ENCODE assay signal across 21 mouse cellular contexts in genomic region chr17:84696537-84696936, GRCm38 (mm10). TPM values are rescaled to one million over a fixed set of nuclear protein-coding genes. Genes with fewer than 3 reads are reported as not detected.
DNase-seq lines count a peak whose midpoint lies in the region; ATAC-seq and TF ChIP-seq lines count a peak whose summit lies in the region.
"Had no signal": no experiment of that assay in that cellular context is flagged by ENCODE, and none has a peak within 500 bp of the region (broad histone marks: within the 10 kb centered on the region; RNA-seq: fewer than 3 reads in every experiment).

No protein-coding gene starts in this region.

- no peak for TF ChIP-seq POLR2A in kidney, adult 2 months (IDR thresholded peaks at IDR 0.05; ENCODE audit: low read depth, low read length)

- TF ChIP-seq CTCF in kidney, adult 2 months (conservative IDR thresholded peaks at IDR 0.05; ENCODE audit: insufficient read depth, insufficient read length, low read depth, low read length), result no peak

- H3K9ac ChIP-seq in kidney, embryonic 15.5 days, result no peak overlapping the region
- no peak overlapping the region for H3K9ac ChIP-seq in forebrain, embryonic 11.5 days (ENCODE audit: low read length)
- H3K9ac ChIP-seq: embryonic facial prominence, embryonic 13.5 days; forebrain, embryonic 13.5 days; forebrain, postnatal 0 days; heart, embryonic 12.5 days had no signal

- ATAC-seq in kidney, embryonic 15.5 days (replicated peaks; ENCODE audit: low FRiP score), result peak; percentile 60
- ATAC-seq in forebrain, embryonic 11.5 days (replicated peaks; ENCODE audit: low FRiP score), result no peak
- ATAC-seq: CD4-positive, CD25-positive, alpha-beta regulatory T cell, adult 4 months; forebrain, embryonic 13.5 days; forebrain, postnatal 0 days had no signal

- H3K27me3 ChIP-seq in kidney, adult 2 months (replicated peaks; ENCODE audit: control insufficient read depth, insufficient read depth, low read length), result no peaks in the 10 kb centered on the region
- H3K27me3 ChIP-seq in kidney, embryonic 15.5 days, result no peaks in the 10 kb centered on the region
- no peaks in the 10 kb centered on the region for H3K27me3 ChIP-seq in forebrain, embryonic 11.5 days (ENCODE audit: control insufficient read depth, insufficient read depth, low read length)

- WGBS in kidney, adult 2 months, result 23% methylated on average over 6 of the region's 6 CpGs
- 22% methylated on average over 6 of the region's 6 CpGs for WGBS in kidney, embryonic 15.5 days
- whole genome bisulfite sequencing in forebrain, embryonic 11.5 days, result 74% methylated on average over 6 of the region's 6 CpGs

- H3K9me3 ChIP-seq in kidney, embryonic 15.5 days (replicated peaks), result no peaks in the 10 kb centered on the region
- H3K9me3 ChIP-seq in forebrain, embryonic 11.5 days (ENCODE audit: control insufficient read depth, low read length), result no peaks in the 10 kb centered on the region
- H3K9me3 ChIP-seq: embryonic facial prominence, embryonic 13.5 days; forebrain, embryonic 13.5 days; heart, embryonic 12.5 days; hindbrain, embryonic 10.5 days had no signal

- H3K4me2 ChIP-seq in kidney, embryonic 15.5 days, result no peak overlapping the region
- no peak overlapping the region for H3K4me2 ChIP-seq in forebrain, embryonic 11.5 days (ENCODE audit: low read depth, low read length, severe bottlenecking)
- H3K4me2 ChIP-seq: embryonic facial prominence, embryonic 13.5 days; forebrain, embryonic 13.5 days; heart, embryonic 12.5 days had no signal

- no peaks in the 10 kb centered on the region for H3K36me3 ChIP-seq in kidney, adult 2 months (ENCODE audit: control insufficient read depth, insufficient read depth, low read length)
- H3K36me3 ChIP-seq in kidney, embryonic 15.5 days, result no peaks in the 10 kb centered on the region
- no peaks in the 10 kb centered on the region for H3K36me3 ChIP-seq in forebrain, embryonic 11.5 days (ENCODE audit: control insufficient read depth, insufficient read depth, low read length)
- H3K36me3 ChIP-seq: embryonic facial prominence, embryonic 13.5 days; heart, embryonic 12.5 days; hindbrain, embryonic 10.5 days had no signal

- no peaks in the 10 kb centered on the region; the same call in 1 of the 2 replicates for H3K4me1 ChIP-seq in kidney, adult 2 months (ENCODE audit: control insufficient read depth, insufficient read depth, low read length)
- peaks cover 28% of the 10 kb centered on the region for H3K4me1 ChIP-seq in kidney, embryonic 15.5 days
- no peaks in the 10 kb centered on the region for H3K4me1 ChIP-seq in forebrain, embryonic 11.5 days (replicated peaks; ENCODE audit: control insufficient read depth, insufficient read depth, low read length)
- H3K4me1 ChIP-seq: forebrain, embryonic 13.5 days had no signal

- H3K4me3 ChIP-seq in kidney, adult 2 months (ENCODE audit: insufficient read depth, low read depth, low read length), result no peak overlapping the region
- no peak overlapping the region for H3K4me3 ChIP-seq in kidney, embryonic 15.5 days (replicated peaks)
- no peak overlapping the region for H3K4me3 ChIP-seq in forebrain, embryonic 11.5 days (ENCODE audit: low read depth, low read length)
- H3K4me3 ChIP-seq: embryonic facial prominence, embryonic 13.5 days; forebrain, embryonic 13.5 days; gastrocnemius, adult 2 months; heart, embryonic 12.5 days; hindbrain, embryonic 10.5 days had no signal

- DNase-seq in kidney, adult 11 months, result peak; percentile 36
- DNase-seq in kidney, postnatal 4 days, result no peak
- peak; percentile 67 for DNase-seq in kidney, adult 2 months
- peak; percentile 35 for DNase-seq in kidney, postnatal 14 days
- no peak for DNase-seq in forebrain, embryonic 11.5 days (ENCODE audit: low spot score)
- no peak for DNase-seq in right cerebral cortex, postnatal 36 days (ENCODE audit: low spot score in 2 of 2)
- no peak for DNase-seq in thymus, postnatal 4 days
- DNase-seq: adrenal gland, postnatal 14 days; B cell, adult 2 months; cerebellum, adult 18-20 months; cerebellum, adult 9-11 months; cerebellum, postnatal 36 days; forebrain, postnatal 0 days; gastrocnemius, adult 2 months; gastrocnemius, postnatal 25 days had no signal

- H3K27ac ChIP-seq in kidney, adult 2 months (ENCODE audit: insufficient read depth, low read depth, low read length), result no peak overlapping the region
- H3K27ac ChIP-seq in kidney, embryonic 15.5 days, result no peak overlapping the region
- H3K27ac ChIP-seq in forebrain, embryonic 11.5 days (ENCODE audit: low read depth, low read length), result no peak overlapping the region
- H3K27ac ChIP-seq: embryonic facial prominence, embryonic 13.5 days; forebrain, embryonic 13.5 days; gastrocnemius, adult 2 months; hindbrain, embryonic 10.5 days had no signal

RNA-seq across cellular contexts. Expression of gene Abcg5, which starts 13.7 kb away (rescaled TPM):
- 0.45 and 0.47 TPM in 2 replicates for polyA plus RNA-seq in kidney, adult 2 months (2012; rRNA removed)
- 4.0 TPM in 2 replicates for polyA plus RNA-seq in kidney, embryonic 15.5 days (2015; fragmentation: Nextera tagmentation; extraction: Ambion mirVana)
- 5.1 and 5.9 TPM in 2 replicates for polyA plus RNA-seq in forebrain, embryonic 11.5 days (2014; fragmentation: Nextera tagmentation; extraction: Ambion mirVana)
- polyA plus RNA-seq: CD4-positive, CD25-positive, alpha-beta regulatory T cell, adult 4 months had no signal

RNA-seq across cellular contexts. Expression of gene Abcg8, which starts 20.4 kb away (rescaled TPM):
- polyA plus RNA-seq in kidney, adult 2 months (2012; rRNA removed), result 0.33 and 0.45 TPM in 2 replicates
- polyA plus RNA-seq in kidney, embryonic 15.5 days (2015; fragmentation: Nextera tagmentation; extraction: Ambion mirVana), result 0.13 and 0.27 TPM in 2 replicates
- polyA plus RNA-seq in forebrain, embryonic 11.5 days (2014; fragmentation: Nextera tagmentation; extraction: Ambion mirVana), result 0.17 and 0.48 TPM in 2 replicates
- polyA plus RNA-seq: CD4-positive, CD25-positive, alpha-beta regulatory T cell, adult 4 months; heart, embryonic 12.5 days had no signal

Comparison
In these comparisons a context has a peak if more than half of its experiments do, and no peak if none do; other contexts are left out.
1. DNase-seq: peak in kidney, adult 11 months (single experiment), kidney, adult 2 months (single experiment) and kidney, postnatal 14 days (single experiment); none in kidney, postnatal 4 days (0 of 2), forebrain, embryonic 11.5 days (single experiment), right cerebral cortex, postnatal 36 days (0 of 2) and thymus, postnatal 4 days (single experiment).